Mouse (Mus musculus) kidney, postnatal 36 days (tissue): ENCODE measurements around the gene Dcdc2b.
A peak's percentile ranks its signal among the peaks of the same experiment; 100 is the strongest.

Experiments used
- DNase-seq, 2 experiments: peaks; one replicate each; pipeline ENCODE4 v3.0.0; 2021 to 2022; ENCODE audit warnings: mixed read lengths in 2 of 2

Dcdc2b gene

GRCm38 (mm10) chr4:129614093-129614492, at the start of gene Dcdc2b:
TSS of gene Dcdc2b (minus strand) at chr4:129614257.
- DNase-seq: peak in 1 of 2 experiments; percentile 14

- DNase-seq: no peak
These were observed 48.3 kb upstream of the Dcdc2b start for GRCm38 (mm10) chr4:129662255-129662813.

- no peak for DNase-seq
These were observed 47.5 kb upstream of the Dcdc2b start for GRCm38 (mm10) chr4:129661584-129661983.

- DNase-seq: no peak
These were observed 40.7 kb upstream of the Dcdc2b start for GRCm38 (mm10) chr4:129654770-129655169.

- peak in 1 of 2 experiments; percentile 43 for DNase-seq
These were observed 36.3 kb upstream of the Dcdc2b start for GRCm38 (mm10) chr4:129650359-129650758.

- no peak for DNase-seq
These were observed 34.6 kb upstream of the Dcdc2b start for GRCm38 (mm10) chr4:129648656-129649055.

- no peak for DNase-seq
These were observed 31.1 kb upstream of the Dcdc2b start for GRCm38 (mm10) chr4:129645204-129645603.

GRCm38 (mm10) chr4:129641756-129642155, 27.7 kb upstream of the Dcdc2b start:
- DNase-seq: peak in 1 of 2 experiments; percentile 24

GRCm38 (mm10) chr4:129640638-129641467, 26.8 kb upstream of the Dcdc2b start, which contains the start of gene Txlna:
TSS of gene Txlna (minus strand) at chr4:129641065.
- DNase-seq: peak; percentile 98

GRCm38 (mm10) chr4:129640101-129640637, 26.1 kb upstream of the Dcdc2b start:
- DNase-seq: peak; percentile 37 to 56

- DNase-seq: no peak
These were observed 25.2 kb upstream of the Dcdc2b start for GRCm38 (mm10) chr4:129639221-129639620.

GRCm38 (mm10) chr4:129633852-129634251, 19.8 kb upstream of the Dcdc2b start:
- DNase-seq: no peak

GRCm38 (mm10) chr4:129631867-129632266, 17.8 kb upstream of the Dcdc2b start:
- no peak for DNase-seq

GRCm38 (mm10) chr4:129630944-129631343, 16.9 kb upstream of the Dcdc2b start:
- peak; percentile 58 to 78 for DNase-seq

- no peak for DNase-seq
These were observed 12.0 kb upstream of the Dcdc2b start for GRCm38 (mm10) chr4:129626035-129626434.

- DNase-seq: no peak
These were observed 11.4 kb upstream of the Dcdc2b start for GRCm38 (mm10) chr4:129625496-129625895.

GRCm38 (mm10) chr4:129625029-129625370, 10.9 kb upstream of the Dcdc2b start:
- peak; percentile 39 to 68 for DNase-seq

GRCm38 (mm10) chr4:129624281-129625028, 10.4 kb upstream of the Dcdc2b start:
- peak; percentile 86 to 93 for DNase-seq

GRCm38 (mm10) chr4:129623681-129624091, 9.6 kb upstream of the Dcdc2b start, which contains the start of gene Ccdc28b:
TSS of gene Ccdc28b (minus strand) at chr4:129623947.
- DNase-seq: peak; percentile 62 to 64

GRCm38 (mm10) chr4:129622803-129623535, 8.9 kb upstream of the Dcdc2b start:
- DNase-seq: no peak

- no peak for DNase-seq
These were observed 8.2 kb upstream of the Dcdc2b start for GRCm38 (mm10) chr4:129622120-129622802.
